Mouse (Mus musculus) myocyte (in vitro differentiated cells): ENCODE data around the gene Spc24. TPM values are rescaled to one million over a fixed set of nuclear protein-coding genes. Genes with fewer than 3 reads are reported as not detected.

Experiments used
- H3K27me3 ChIP-seq: one replicate; pipeline ENCODE4 v1.6.1; 2011; ENCODE audit not compliant: control insufficient read depth, insufficient read depth, insufficient read length
- H3K36me3 ChIP-seq: one replicate; pipeline ENCODE4 v1.6.1; 2011; ENCODE audit not compliant: control insufficient read depth, insufficient read depth
- H3K4me2 ChIP-seq: one replicate; pipeline ENCODE4 v1.6.1; 2011; ENCODE audit warnings: low read depth, control low read depth
- H3K4me3 ChIP-seq: one replicate; pipeline ENCODE4 v1.5.1; 2011; ENCODE audit warnings: mild to moderate bottlenecking, control low read depth, moderate library complexity
- H3K79me2 ChIP-seq: one replicate; pipeline ENCODE4 v1.6.1; 2011; ENCODE audit not compliant: control insufficient read depth, insufficient read depth
- H3ac ChIP-seq: one replicate; pipeline ENCODE4 v1.6.1; 2011; ENCODE audit not compliant: control insufficient read depth, insufficient read length
- CEBPB ChIP-seq: IDR thresholded peaks from 2 replicates; pipeline ENCODE4 v1.6.1; 2011; ENCODE audit warnings: mild to moderate bottlenecking, moderate library complexity; ENCODE audit not compliant: poor library complexity, insufficient read depth, severe bottlenecking
- E2F4 ChIP-seq: IDR thresholded peaks from one replicate; pipeline ENCODE4 v1.6.1; 2011; ENCODE audit warnings: mild to moderate bottlenecking, control low read depth, moderate library complexity; ENCODE audit not compliant: insufficient read depth
- MAX ChIP-seq: IDR thresholded peaks from one replicate; pipeline ENCODE4 v1.6.1; 2011; ENCODE audit warnings: low read depth, mild to moderate bottlenecking, control low read depth
- MYOD1 ChIP-seq, 3 experiments: IDR thresholded peaks; one replicate each; pipeline ENCODE4 v1.6.1; 2011; ENCODE audit warnings: control low read depth in 2 of 3, low read depth in 2 of 3, mild to moderate bottlenecking in 2 of 3, moderate library complexity in 1 of 3; ENCODE audit not compliant: insufficient read length in 2 of 3, control insufficient read depth in 1 of 3
- MYOG ChIP-seq, 3 experiments: IDR thresholded peaks; one replicate each; pipeline ENCODE4 v1.6.1; 2011; ENCODE audit warnings: control low read depth in 2 of 3, low read depth in 2 of 3, mild to moderate bottlenecking in 2 of 3; ENCODE audit not compliant: insufficient read length in 2 of 3, control insufficient read depth in 1 of 3, insufficient read depth in 1 of 3
- POLR2A ChIP-seq: IDR thresholded peaks from one replicate; pipeline ENCODE4 v1.6.1; 2011; ENCODE audit warnings: low read depth, mild to moderate bottlenecking, control low read depth, moderate library complexity; ENCODE audit not compliant: insufficient read length
- POLR2AphosphoS2 ChIP-seq: IDR thresholded peaks from one replicate; pipeline ENCODE4 v1.6.1; 2011; ENCODE audit warnings: low read depth, control low read depth; ENCODE audit not compliant: insufficient read length
- REST ChIP-seq: IDR thresholded peaks from one replicate; pipeline ENCODE4 v1.6.1; 2011; ENCODE audit warnings: mild to moderate bottlenecking, control low read depth, moderate library complexity; ENCODE audit not compliant: insufficient read depth, insufficient read length
- SRF ChIP-seq: IDR thresholded peaks from one replicate; pipeline ENCODE4 v1.6.1; 2011; ENCODE audit warnings: low read depth; ENCODE audit not compliant: control insufficient read depth, insufficient read length
- TCF12 ChIP-seq: IDR thresholded peaks from one replicate; pipeline ENCODE4 v1.6.1; 2011; ENCODE audit warnings: mild to moderate bottlenecking, control low read depth; ENCODE audit not compliant: poor library complexity, insufficient read depth, severe bottlenecking
- TCF3 ChIP-seq: IDR thresholded peaks from one replicate; pipeline ENCODE4 v1.6.1; 2011; ENCODE audit warnings: low read depth, control low read depth; ENCODE audit not compliant: insufficient read length
- USF1 ChIP-seq: IDR thresholded peaks from one replicate; pipeline ENCODE4 v1.6.1; 2011; ENCODE audit warnings: low read depth, mild to moderate bottlenecking, control low read depth, moderate library complexity
- polyA plus RNA-seq: library from polyadenylated mRNA; unstranded; fragments of >200 nt; fragmentation: generic; extraction: Trizol; gene quantifications from one replicate; pipeline ENCODE4 v1.2.1, GENCODE M21; 2012; ENCODE audit warnings: missing spikeins

Gene Spc24
- polyA plus RNA-seq, 1 experiment: 31.0 TPM

GRCm38 (mm10) chr9:21762135-21762534 lies 2.0 kb upstream of the Spc24 start:
- Histone ChIP-seq H3ac (no peak overlapping the region), H3K4me2 (no peak overlapping the region), H3K27me3 (no peaks in the 10 kb centered on the region), H3K4me3 (no peak overlapping the region), H3K36me3 (peaks cover under 1% of the 10 kb centered on the region), H3K79me2 (peaks cover 12% of the 10 kb centered on the region)
- TF ChIP-seq CEBPB (no peak; the same call in 1 of the 2 replicates), MYOG (IDR thresholded peaks at IDR 0.05; ENCODE audit: control insufficient read depth in 1 of 3, insufficient read depth in 1 of 3, insufficient read length in 2 of 3, low read depth in 2 of 3) (no peak), REST (no peak), TCF12 (no peak), SRF (no peak), USF1 (no peak), POLR2AphosphoS2 (no peak), MYOD1 (IDR thresholded peaks at IDR 0.05; ENCODE audit: control insufficient read depth in 1 of 3, insufficient read length in 2 of 3, low read depth in 2 of 3) (no peak), POLR2A (no peak), MAX (no peak), TCF3 (no peak), E2F4 (no peak)

GRCm38 (mm10) chr9:21759718-21760117 lies 385 bp downstream of the Spc24 start:
- no peak for TF ChIP-seq MAX
- no peak for TF ChIP-seq MYOG (IDR thresholded peaks at IDR 0.05; ENCODE audit: control insufficient read depth in 1 of 3, insufficient read depth in 1 of 3, insufficient read length in 2 of 3, low read depth in 2 of 3)
- no peak for TF ChIP-seq CEBPB
- no peak for TF ChIP-seq POLR2A
- TF ChIP-seq POLR2AphosphoS2: no peak

DNA sequence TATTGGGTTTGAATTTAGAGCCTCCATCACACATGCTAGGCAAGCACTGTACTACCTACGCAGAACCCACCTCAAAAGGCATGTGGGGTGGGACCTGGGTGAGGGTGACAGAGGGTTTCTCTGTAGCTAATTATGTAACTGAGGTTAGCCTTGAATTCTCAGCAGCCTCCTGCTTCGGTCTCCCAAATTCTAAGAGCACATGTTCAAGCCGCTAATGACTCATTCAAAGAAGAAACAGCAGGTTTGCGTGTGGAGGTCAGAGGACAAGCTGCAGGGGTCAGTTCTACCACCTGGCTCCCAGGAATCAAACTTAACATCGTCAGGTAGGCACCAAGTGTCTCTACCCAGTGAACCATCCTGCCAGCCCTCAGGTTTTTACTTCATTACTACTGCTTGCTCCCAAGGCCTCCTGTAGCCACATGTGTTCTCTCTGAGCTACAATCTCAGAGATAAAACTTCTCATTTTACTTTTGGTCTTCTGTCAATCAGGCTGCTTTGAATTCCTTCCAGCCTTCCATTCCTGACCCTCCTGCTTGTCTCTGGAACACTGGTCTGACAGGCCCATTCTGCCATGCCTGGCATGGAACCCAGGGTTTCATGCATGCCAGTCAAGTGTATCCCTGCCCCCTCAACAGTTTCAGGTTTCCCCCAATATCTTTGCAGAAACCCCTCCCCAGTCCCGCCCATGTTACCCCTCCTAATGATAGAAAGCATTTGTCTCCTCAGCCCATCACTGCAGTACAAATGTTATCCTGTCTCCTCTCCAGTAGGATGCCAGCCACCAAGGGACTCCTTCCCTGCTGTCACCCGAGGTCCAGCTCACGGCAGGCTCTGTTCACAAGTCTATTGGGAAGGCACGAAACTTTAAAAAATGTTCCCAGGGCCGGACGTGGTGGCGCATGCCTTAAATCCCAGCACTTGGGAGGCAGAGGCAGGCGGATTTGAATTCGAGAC lies 1.2 kb downstream of the Spc24 start:
- no peaks in the 10 kb centered on the region for H3K27me3 ChIP-seq
- peak overlapping the region; percentile 62 for H3K4me2 ChIP-seq
- H3K79me2 ChIP-seq: peaks cover 16% of the 10 kb centered on the region
- H3K4me3 ChIP-seq: peak overlapping the region; percentile 30
- H3ac ChIP-seq: peak overlapping the region; percentile 71
- TF ChIP-seq MYOD1 (IDR thresholded peaks at IDR 0.05; ENCODE audit: control insufficient read depth in 1 of 3, insufficient read length in 2 of 3, low read depth in 2 of 3): peak in 2 of 3 experiments; percentile 25 to 48
- no peak for TF ChIP-seq TCF12
- no peaks in the 10 kb centered on the region for H3K36me3 ChIP-seq

More at GRCm38 (mm10) chr9:21759718-21760117, 385 bp downstream of the Spc24 start:
- H3K79me2 ChIP-seq: peaks cover 16% of the 10 kb centered on the region
- peak overlapping the region; percentile 71 for H3ac ChIP-seq
- H3K4me2 ChIP-seq: peak overlapping the region; percentile 62
- H3K27me3 ChIP-seq: no peaks in the 10 kb centered on the region
- H3K4me3 ChIP-seq: peak overlapping the region; percentile 30
- no peaks in the 10 kb centered on the region for H3K36me3 ChIP-seq

DNA sequence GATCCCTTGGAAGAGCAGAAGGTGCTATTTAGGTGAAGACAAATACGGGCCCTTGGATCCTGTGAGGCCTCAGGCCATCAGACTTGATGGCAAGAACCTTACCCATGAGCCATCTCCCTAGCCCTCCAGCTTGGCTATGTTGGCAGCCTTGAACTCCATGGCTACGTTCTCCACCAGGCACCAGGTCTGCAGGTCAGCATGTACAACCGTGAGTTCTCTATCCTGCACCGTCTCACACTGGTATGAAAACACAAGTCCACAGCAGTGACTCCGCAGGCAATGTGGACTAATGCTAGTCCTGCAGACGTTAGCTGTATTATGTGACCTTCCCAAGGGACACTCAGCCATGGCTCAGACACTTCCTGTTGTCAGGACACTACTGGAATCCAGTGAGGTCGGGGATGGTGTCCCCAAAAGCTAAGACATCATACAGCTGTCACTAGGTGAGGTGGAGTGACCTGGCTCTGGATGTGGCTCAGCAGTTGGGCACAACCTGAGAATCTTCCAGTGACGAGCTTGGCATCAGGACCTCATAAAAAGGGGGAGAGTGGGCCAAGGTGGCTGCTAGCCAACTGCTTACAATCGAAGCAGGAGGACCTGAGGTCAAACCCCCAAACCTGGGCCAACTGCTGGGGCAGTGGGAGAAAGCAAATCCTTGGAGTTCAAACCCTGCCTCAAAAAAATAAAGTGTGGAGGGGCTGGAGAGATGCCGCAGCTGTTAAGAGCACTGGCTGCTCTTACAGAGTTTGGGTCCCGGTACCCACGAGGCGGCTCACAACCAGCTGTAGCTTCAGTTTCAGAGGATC lies 5.4 kb downstream of the Spc24 start:
- no peaks in the 10 kb centered on the region for H3K27me3 ChIP-seq
- peaks cover 14% of the 10 kb centered on the region for H3K79me2 ChIP-seq
- H3K4me3 ChIP-seq: no peak overlapping the region
- no peak overlapping the region for H3ac ChIP-seq
- TF ChIP-seq E2F4 (no peak), MYOD1 (IDR thresholded peaks at IDR 0.05; ENCODE audit: control insufficient read depth in 1 of 3, insufficient read length in 2 of 3, low read depth in 2 of 3) (peak in 2 of 3 experiments; percentile 27 to 42), POLR2AphosphoS2 (no peak), TCF3 (no peak)
- peak overlapping the region; percentile 41 for H3K4me2 ChIP-seq
- H3K36me3 ChIP-seq: no peaks in the 10 kb centered on the region

DNA sequence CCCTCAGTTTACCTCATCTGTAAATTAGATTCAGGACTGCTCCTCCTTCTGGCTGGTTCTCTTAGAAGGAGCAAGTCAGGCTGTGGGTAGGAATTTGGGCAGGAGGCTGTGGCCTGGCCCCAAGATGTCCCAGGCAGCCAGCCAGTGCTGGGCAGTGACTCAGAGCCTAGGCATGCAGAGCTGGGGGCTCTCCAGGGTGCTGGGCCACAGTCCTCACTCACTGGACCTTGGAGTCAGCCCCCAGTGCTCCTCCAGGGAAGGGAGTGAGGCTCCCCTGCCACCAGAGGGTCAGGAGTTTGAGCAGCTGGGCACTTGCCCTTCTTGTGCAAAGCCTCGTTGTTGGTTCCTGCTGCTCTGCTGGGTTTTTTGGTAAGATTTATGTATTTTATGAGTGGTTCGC lies 6.1 kb downstream of the Spc24 start:
- H3K4me3 ChIP-seq: no peak overlapping the region
- H3K79me2 ChIP-seq: peaks cover 10% of the 10 kb centered on the region
- no peaks in the 10 kb centered on the region for H3K27me3 ChIP-seq
- no peak overlapping the region for H3ac ChIP-seq
- peak overlapping the region; percentile 61 for H3K4me2 ChIP-seq
- TF ChIP-seq MAX (no peak), TCF3 (no peak), MYOD1 (IDR thresholded peaks at IDR 0.05; ENCODE audit: control insufficient read depth in 1 of 3, insufficient read length in 2 of 3, low read depth in 2 of 3) (peak in 2 of 3 experiments; percentile 59 to 62), POLR2A (no peak), MYOG (IDR thresholded peaks at IDR 0.05; ENCODE audit: control insufficient read depth in 1 of 3, insufficient read depth in 1 of 3, insufficient read length in 2 of 3, low read depth in 2 of 3) (peak in 2 of 3 experiments; percentile 51 to 83), USF1 (no peak), E2F4 (no peak), SRF (no peak), CEBPB (no peak), REST (peak; percentile 74), TCF12 (no peak), POLR2AphosphoS2 (peak; percentile 62)
- H3K36me3 ChIP-seq: peaks cover 3% of the 10 kb centered on the region
